Mouse (Mus musculus): ENCODE measurements around the gene Acot2. TPM values are rescaled to one million over a fixed set of nuclear protein-coding genes. Genes with fewer than 3 reads are reported as not detected.
A peak's percentile ranks its signal among the peaks of the same experiment; 100 is the strongest.

Gene Acot2
- total and polyA plus RNA-seq, 3 experiments, result 9.8 to 13.0 TPM; not detected in 1

GRCm38 (mm10) chr12:84030659-84031332, 43.1 kb downstream of the Acot2 start:
- peak; percentile 90 for DNase-seq (ENCODE audit: low read depth, low spot score)
- Histone ChIP-seq H3K4me3 (ENCODE audit: control insufficient read depth in 1 of 2, insufficient read depth in 1 of 2, low read depth in 2 of 2, low read length in 2 of 2) (no peak overlapping the region), H3K27me3 (ENCODE audit: control insufficient read depth in 1 of 2, insufficient read depth in 2 of 2, low read length in 2 of 2) (no peaks in the 10 kb centered on the region), H3K36me3 (ENCODE audit: control insufficient read depth in 1 of 2, insufficient read depth in 2 of 2, low read length in 2 of 2) (peaks cover 0 to 21% of the 10 kb centered on the region in 2 experiments; a peak in 2 of 4 replicates), H3K9ac (ENCODE audit: control insufficient read depth, low read depth, low read length, poor library complexity, severe bottlenecking) (no peak overlapping the region), H3K4me1 (ENCODE audit: control insufficient read depth in 1 of 2, insufficient read depth in 2 of 2, low read length in 2 of 2) (peaks cover 11 to 20% of the 10 kb centered on the region in 2 experiments), H3K9me3 (replicated peaks; ENCODE audit: insufficient read depth, low read length) (no peaks in the 10 kb centered on the region), H3K27ac (ENCODE audit: control insufficient read depth, low read depth, low read length) (no peak overlapping the region), H3K79me2 (ENCODE audit: control insufficient read depth, insufficient read depth, low read length, poor library complexity) (no peaks in the 10 kb centered on the region)
- peak; percentile 81 to 88 (median 88) for TF ChIP-seq CTCF (IDR thresholded peaks at IDR 0.05 in 2 of 3, conservative IDR thresholded peaks at IDR 0.05 in 1 of 3; ENCODE audit: control insufficient read depth in 1 of 3, insufficient read depth in 1 of 3, low read depth in 2 of 3, low read length in 3 of 3, poor library complexity in 1 of 3, severe bottlenecking in 1 of 3)
- peak; percentile 75 for TF ChIP-seq MAX (IDR thresholded peaks at IDR 0.05; ENCODE audit: low read length)
- TF ChIP-seq USF1 (IDR thresholded peaks at IDR 0.05; ENCODE audit: low read depth, low read length), result peak; percentile 86
- TF ChIP-seq MXI1 (IDR thresholded peaks at IDR 0.05; ENCODE audit: low read depth, low read length), result peak; percentile 87
- peak; percentile 90 for TF ChIP-seq MYC (IDR thresholded peaks at IDR 0.05; ENCODE audit: low read depth, low read length)
- TF ChIP-seq RCOR1 (IDR thresholded peaks at IDR 0.05; ENCODE audit: low read depth, low read length), result 0 out of 2 replicates have a peak, but pooled peaks have one; percentile 12
- peak; percentile 55 for TF ChIP-seq GATA1 (IDR thresholded peaks at IDR 0.05; ENCODE audit: low read depth, low read length)
- peak; percentile 75 for TF ChIP-seq RAD21 (IDR thresholded peaks at IDR 0.05; ENCODE audit: low read depth, low read length)
- TF ChIP-seq SIN3A (IDR thresholded peaks at IDR 0.05; ENCODE audit: low read length), result peak; percentile 72
- TF ChIP-seq UBTF (IDR thresholded peaks at IDR 0.05; ENCODE audit: borderline replicate concordance, insufficient read depth, low read depth, low read length), result no peak
- TF ChIP-seq ZC3H11A (IDR thresholded peaks at IDR 0.05; ENCODE audit: low read depth, low read length), result peak; percentile 80
- TF ChIP-seq BHLHE40 (IDR thresholded peaks at IDR 0.05; ENCODE audit: borderline replicate concordance, low read depth, low read length), result peak; percentile 80; the same call in 1 of the 2 replicates
- peak; percentile 42 to 52; a peak in 3 of 4 replicates for TF ChIP-seq EP300 (IDR thresholded peaks at IDR 0.05; ENCODE audit: low read depth in 1 of 2, low read length in 2 of 2)
- 0 out of 2 replicates have a peak, but pooled peaks have one; percentile 34 for TF ChIP-seq MAZ (IDR thresholded peaks at IDR 0.05; ENCODE audit: low read depth, low read length)
- no peak for TF ChIP-seq TBP (IDR thresholded peaks at IDR 0.05; ENCODE audit: low read depth, low read length)
- no peak for TF ChIP-seq ZKSCAN1 (IDR thresholded peaks at IDR 0.05; ENCODE audit: low read depth, low read length)
- peak in 1 of 2 experiments; percentile 53; a peak in 1 of 4 replicates for TF ChIP-seq USF2 (IDR thresholded peaks at IDR 0.05; ENCODE audit: borderline replicate concordance in 1 of 2, insufficient read depth in 1 of 2, low read depth in 1 of 2, low read length in 2 of 2)
- peak; percentile 63 for TF ChIP-seq ETS1 (IDR thresholded peaks at IDR 0.05; ENCODE audit: low read depth, low read length)
- peak; percentile 90 for TF ChIP-seq SMC3 (IDR thresholded peaks at IDR 0.05; ENCODE audit: low read depth, low read length)
- no peak for TF ChIP-seq E2F4 (IDR thresholded peaks at IDR 0.05; ENCODE audit: borderline replicate concordance, low read depth, low read length)
- 0 out of 2 replicates have a peak, but pooled peaks have one; percentile 33 for TF ChIP-seq HCFC1 (IDR thresholded peaks at IDR 0.05; ENCODE audit: low read depth, low read length)
- 0 out of 2 replicates have a peak, but pooled peaks have one; percentile 12 for TF ChIP-seq TCF12 (IDR thresholded peaks at IDR 0.05; ENCODE audit: low read depth, low read length)
- 0 out of 2 replicates have a peak, but pooled peaks have one; percentile 56 for TF ChIP-seq JUND (IDR thresholded peaks at IDR 0.05; ENCODE audit: low read depth, low read length)
- no peak for TF ChIP-seq POLR2AphosphoS2 (IDR thresholded peaks at IDR 0.05; ENCODE audit: low read length)
